Mouse (Mus musculus) brain, embryonic 18.5 days (tissue): Measurements from ENCODE around the gene Klhdc10.

Source experiments
- DNase-seq: peaks from one replicate; pipeline ENCODE4 v3.0.0-alpha.2; 2012; ENCODE audit warnings: low read depth, low spot score

Gene Klhdc10

GRCm38 (mm10) chr6:30468684-30469083, 67.0 kb downstream of the Klhdc10 start:
- DNase-seq: no peak

- no peak for DNase-seq
Measured at GRCm38 (mm10) chr6:30469370-30469769, 67.7 kb downstream of the Klhdc10 start.

- DNase-seq: no peak
Measured at GRCm38 (mm10) chr6:30471706-30472105, 70.0 kb downstream of the Klhdc10 start.

GRCm38 (mm10) chr6:30476025-30476765, 74.5 kb downstream of the Klhdc10 start:
- no peak for DNase-seq

- DNase-seq: no peak
Measured at GRCm38 (mm10) chr6:30477210-30477714, 75.6 kb downstream of the Klhdc10 start.

- no peak for DNase-seq
Measured at GRCm38 (mm10) chr6:30477784-30478183, 76.1 kb downstream of the Klhdc10 start.

GRCm38 (mm10) chr6:30479418-30479817, 77.8 kb downstream of the Klhdc10 start:
- DNase-seq: no peak

GRCm38 (mm10) chr6:30482908-30483307, 81.2 kb downstream of the Klhdc10 start:
- no peak for DNase-seq

- DNase-seq: no peak
Measured at GRCm38 (mm10) chr6:30486504-30486903, 84.8 kb downstream of the Klhdc10 start.

- no peak for DNase-seq
Measured at GRCm38 (mm10) chr6:30499049-30499448, 97.4 kb downstream of the Klhdc10 start.
